Mouse (Mus musculus): ENCODE results near the gene Ccdc28a. TPM values are rescaled to one million over a fixed set of nuclear protein-coding genes. Genes with fewer than 3 reads are reported as not detected.

Ccdc28a gene
- polyA plus RNA-seq, 1 experiment: 20.9 TPM

DNA sequence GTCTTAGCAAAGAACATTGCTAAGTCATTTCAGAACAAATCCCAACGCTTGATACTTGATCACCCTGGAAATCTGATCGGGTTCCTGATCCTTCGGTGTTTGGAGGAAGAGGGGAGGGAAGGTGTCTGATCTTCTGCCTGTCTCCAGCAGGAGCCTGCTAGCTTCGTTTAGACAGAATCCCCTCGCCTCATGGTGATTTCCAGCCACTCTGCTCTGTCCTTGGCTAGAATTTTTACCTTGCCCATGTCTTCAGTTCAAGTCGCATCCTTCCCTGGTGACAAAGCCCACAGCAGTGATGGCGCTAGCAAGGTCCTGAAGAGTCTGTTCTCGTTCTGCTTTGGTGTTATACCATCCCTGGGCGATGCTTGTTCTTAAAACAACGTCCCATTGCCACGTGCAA lies 40.6 kb downstream of the Ccdc28a start:
- no peak for DNase-seq (ENCODE audit: low read depth)

- no peak for DNase-seq (ENCODE audit: low read depth)
These were observed 41.6 kb downstream of the Ccdc28a start for GRCm38 (mm10) chr10:18193221-18193620.

DNA sequence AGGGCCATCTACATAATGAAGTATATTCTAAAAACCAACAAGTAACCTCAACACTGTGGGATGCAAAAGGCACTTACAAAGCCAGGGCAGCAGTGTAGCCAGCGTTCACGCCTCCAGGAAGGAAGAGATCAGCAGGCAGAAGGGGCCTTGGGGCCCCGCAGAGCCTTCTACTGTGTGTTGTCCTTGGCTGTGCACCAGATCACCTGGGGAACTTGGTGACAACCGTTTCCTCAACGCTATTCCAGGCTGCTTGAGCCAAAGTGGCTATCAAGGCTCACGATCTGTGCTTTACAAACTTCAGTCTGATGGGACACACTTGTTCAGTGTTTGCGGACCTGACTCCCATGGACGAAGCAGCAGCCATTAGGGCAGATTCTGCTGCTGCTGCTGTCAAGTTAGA lies 43.1 kb downstream of the Ccdc28a start:
- no peak for DNase-seq (ENCODE audit: low read depth)

DNA sequence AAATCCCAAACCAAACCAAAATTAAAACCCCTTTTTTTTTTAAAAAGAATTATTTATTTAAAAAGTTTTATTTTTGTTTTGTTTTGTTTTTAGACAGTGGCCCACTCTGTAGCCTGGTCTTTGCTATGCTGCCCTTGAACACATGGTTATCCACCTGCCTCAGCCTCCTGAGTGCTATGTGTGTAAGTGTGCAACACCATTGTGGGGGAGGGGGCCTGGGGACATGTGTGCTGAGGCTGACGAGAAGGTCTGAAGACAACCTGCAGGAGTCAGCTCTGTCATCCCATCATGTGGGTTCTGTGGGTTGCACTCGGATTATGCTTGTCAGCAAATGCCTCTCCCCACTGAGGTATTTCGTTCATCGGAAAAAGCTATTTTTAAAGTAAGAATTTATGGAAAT lies 45.3 kb downstream of the Ccdc28a start:
- no peak for DNase-seq (ENCODE audit: low read depth)

- no peak for DNase-seq (ENCODE audit: low read depth)
These were observed 46.2 kb downstream of the Ccdc28a start for GRCm38 (mm10) chr10:18188564-18188963.

DNA sequence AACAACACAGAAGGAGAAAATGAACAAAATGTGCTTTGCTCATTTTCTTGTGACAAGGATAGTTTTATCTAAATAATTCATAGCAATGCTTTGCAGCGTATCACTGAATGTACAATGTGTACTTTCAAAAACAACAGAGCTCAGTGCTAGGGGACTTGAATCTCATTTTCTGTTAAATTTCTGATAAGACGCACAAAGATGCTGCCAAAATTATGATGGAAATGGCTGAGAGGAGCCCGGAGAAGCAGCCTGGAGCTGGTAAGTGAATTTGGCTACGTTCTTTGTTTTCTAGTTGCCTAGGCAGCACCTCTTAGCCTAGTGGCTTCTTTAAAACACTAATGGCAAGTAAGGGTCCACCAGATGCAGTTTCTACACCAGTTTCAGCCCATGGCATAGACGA lies 52.6 kb downstream of the Ccdc28a start:
- no peak for DNase-seq (ENCODE audit: low read depth)

GRCm38 (mm10) chr10:18177304-18177703 lies 57.5 kb downstream of the Ccdc28a start:
- no peak for DNase-seq (ENCODE audit: low read depth)

- DNase-seq (ENCODE audit: low read depth): no peak
These were observed 58.1 kb downstream of the Ccdc28a start for GRCm38 (mm10) chr10:18176722-18177121.

DNA sequence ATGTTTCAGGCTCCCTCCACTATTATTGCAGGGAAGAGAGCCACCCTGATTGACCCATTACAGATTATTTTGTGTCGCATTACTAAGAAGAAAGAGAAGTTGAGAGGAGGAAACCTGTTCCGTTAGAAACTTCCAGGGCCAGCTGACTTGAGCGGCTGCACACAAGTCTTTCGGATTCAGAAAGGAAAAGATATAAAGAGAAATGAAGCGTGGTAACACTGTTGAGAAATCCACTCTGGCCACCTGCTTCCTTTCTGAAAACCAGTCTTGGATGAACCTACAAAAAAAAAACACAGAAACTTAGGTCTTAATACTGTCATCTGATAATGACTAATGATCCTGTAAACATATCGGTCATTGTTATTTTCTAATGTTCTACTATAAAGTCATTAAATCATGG lies 59.7 kb downstream of the Ccdc28a start:
- no peak for DNase-seq (ENCODE audit: low read depth)

Other genes with a start within 250 kb of the Ccdc28a start
- 31.4 and 43.3 TPM in 2 replicates for gene Abracl, start 211.7 kb downstream of the Ccdc28a start, polyA plus RNA-seq (2012; rRNA removed)
- gene Reps1, start 179.1 kb downstream of the Ccdc28a start, polyA plus RNA-seq (2012; rRNA removed): 55.9 and 61.6 TPM in 2 replicates
- gene Ect2l, start 24.1 kb downstream of the Ccdc28a start, polyA plus RNA-seq (2012; rRNA removed): 0.18 and 0.19 TPM in 2 replicates
- 24.2 and 40.0 TPM in 2 replicates for gene Nhsl1, start 84.0 kb upstream of the Ccdc28a start, polyA plus RNA-seq (2012; rRNA removed)

Measured in gonadal fat pad, adult 2 months (tissue).